Mouse (Mus musculus) adrenal gland, postnatal 25 days (tissue): ENCODE measurements around the gene Pllp. TPM values are rescaled to one million over a fixed set of nuclear protein-coding genes. Genes with fewer than 3 reads are reported as not detected.

Experiments
- DNase-seq: peaks from one replicate; pipeline ENCODE4 v3.0.0; 2021; ENCODE audit warnings: mixed read lengths
- total RNA-seq: library from RNA; stranded (reverse); gene quantifications from 2 replicates; pipeline ENCODE4 v1.2.3, GENCODE M21; 2021

Pllp gene
- total RNA-seq, 1 experiment from 2014 or later: 0.67 TPM

DNA sequence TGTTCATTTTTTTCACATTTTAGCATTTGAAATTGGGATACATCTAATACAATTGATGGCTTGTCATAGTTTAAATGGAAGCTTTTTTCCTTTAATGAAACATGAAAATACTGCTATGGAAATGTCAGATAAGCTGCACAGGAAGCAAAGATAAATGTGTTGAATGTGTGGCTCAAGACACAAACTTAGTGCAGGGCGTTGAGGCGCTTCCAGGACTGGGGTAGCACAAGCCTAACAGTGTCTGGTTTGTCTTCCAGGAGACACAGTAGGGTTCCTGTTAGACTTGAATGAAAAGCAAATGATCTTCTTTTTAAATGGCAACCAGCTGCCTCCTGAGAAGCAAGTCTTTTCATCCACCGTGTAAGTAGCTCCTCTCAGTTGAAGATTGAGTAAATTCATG lies 46.6 kb downstream of the Pllp start:
- no peak for DNase-seq

DNA sequence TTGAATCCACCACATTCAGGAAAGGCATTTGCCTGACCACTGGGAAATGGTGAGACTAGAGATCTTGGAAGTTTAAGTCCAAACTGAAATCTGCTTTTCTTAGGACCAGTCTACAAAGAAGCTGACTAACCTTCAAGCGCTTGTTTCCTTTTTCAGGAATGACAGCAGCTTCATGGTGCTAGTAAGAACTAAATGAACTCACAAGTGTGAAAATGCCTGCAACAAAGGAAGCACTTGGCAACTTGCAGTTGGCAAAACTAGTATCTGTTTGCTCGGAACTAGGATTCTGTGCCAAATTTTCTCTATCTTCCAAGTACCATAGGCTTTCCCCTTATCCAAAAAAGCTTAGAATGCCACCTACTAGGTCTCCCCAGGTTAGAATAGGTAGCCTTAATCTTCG lies 49.9 kb downstream of the Pllp start:
- DNase-seq: no peak

- no peak for DNase-seq
These were observed 50.9 kb downstream of the Pllp start for GRCm38 (mm10) chr8:94645202-94645601.

GRCm38 (mm10) chr8:94641938-94642337 lies 54.1 kb downstream of the Pllp start:
- DNase-seq: no peak

DNA sequence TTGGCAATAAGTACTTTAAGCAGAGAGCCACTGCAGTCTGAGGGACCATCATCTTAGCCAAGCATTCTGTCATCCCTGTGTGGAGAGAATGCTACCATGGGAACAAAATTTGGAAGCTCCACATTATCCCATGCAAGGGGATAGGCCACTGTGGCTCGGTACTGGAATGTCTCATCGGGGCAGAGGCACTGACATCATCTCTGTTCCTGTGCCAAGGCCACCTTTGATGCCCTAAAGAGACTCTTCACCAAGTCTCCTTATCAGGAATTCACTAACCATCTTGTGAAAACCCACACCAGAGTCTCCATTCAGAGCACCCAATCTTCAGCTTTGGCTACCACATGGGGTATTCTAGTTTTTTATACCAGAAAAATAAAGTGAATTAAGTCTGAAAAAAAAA lies 54.9 kb downstream of the Pllp start:
- peak; percentile 36 for DNase-seq

GRCm38 (mm10) chr8:94634211-94634610 lies 61.9 kb downstream of the Pllp start:
- no peak for DNase-seq

- no peak for DNase-seq
These were observed 62.4 kb downstream of the Pllp start for GRCm38 (mm10) chr8:94633564-94634194.

Other genes starting within 250 kb of the Pllp start
- 19.4 and 23.2 TPM in 2 replicates for gene Cpne2, start 163.3 kb downstream of the Pllp start, total RNA-seq
- gene Rspry1, start 94.3 kb downstream of the Pllp start, total RNA-seq: 22.6 and 23.0 TPM in 2 replicates
- gene Fam192a, start 94.3 kb downstream of the Pllp start, total RNA-seq: 39.8 and 49.6 TPM in 2 replicates
- gene Arl2bp, start 29.7 kb downstream of the Pllp start, total RNA-seq: 60.0 and 75.3 TPM in 2 replicates
- gene Ccl22, start 49.3 kb upstream of the Pllp start, total RNA-seq: not detected in 2 replicates
- 23.0 and 25.2 TPM in 2 replicates for gene Cx3cl1, start 75.7 kb upstream of the Pllp start, total RNA-seq
- 0.70 TPM in 1 of 2 replicates, not detected in the other for gene Ccl17, start 114.2 kb upstream of the Pllp start, total RNA-seq
- gene Coq9, start 142.0 kb upstream of the Pllp start, total RNA-seq: 199 and 209 TPM in 2 replicates
- 112 and 175 TPM in 2 replicates for gene Ciapin1, start 142.1 kb upstream of the Pllp start, total RNA-seq
- 62.1 and 66.2 TPM in 2 replicates for gene Polr2c, start 161.2 kb upstream of the Pllp start, total RNA-seq
- 8.8 and 15.3 TPM in 2 replicates for gene Dok4, start 180.1 kb upstream of the Pllp start, total RNA-seq
- gene Ccdc102a, start 221.8 kb upstream of the Pllp start, total RNA-seq: 7.7 and 8.8 TPM in 2 replicates
- gene Adgrg5, start 227.4 kb upstream of the Pllp start, total RNA-seq: 0.33 and 0.76 TPM in 2 replicates